Mouse (Mus musculus) liver, adult 2 months (tissue): ENCODE results near the gene Trpm6.

Source experiments
- CTCF ChIP-seq: fragments of 200-500 bp; IDR thresholded peaks from 2 replicates; pipeline ENCODE4 v1.5.1; 2011; ENCODE audit warnings: low read depth, low read length, control low read depth
- POLR2A ChIP-seq: fragments of 200-500 bp; IDR thresholded peaks from 2 replicates; pipeline ENCODE4 v1.6.1; 2011; ENCODE audit warnings: low read length, control low read depth; ENCODE audit not compliant: insufficient read depth; ENCODE audit errors: extremely low read depth

DNA sequence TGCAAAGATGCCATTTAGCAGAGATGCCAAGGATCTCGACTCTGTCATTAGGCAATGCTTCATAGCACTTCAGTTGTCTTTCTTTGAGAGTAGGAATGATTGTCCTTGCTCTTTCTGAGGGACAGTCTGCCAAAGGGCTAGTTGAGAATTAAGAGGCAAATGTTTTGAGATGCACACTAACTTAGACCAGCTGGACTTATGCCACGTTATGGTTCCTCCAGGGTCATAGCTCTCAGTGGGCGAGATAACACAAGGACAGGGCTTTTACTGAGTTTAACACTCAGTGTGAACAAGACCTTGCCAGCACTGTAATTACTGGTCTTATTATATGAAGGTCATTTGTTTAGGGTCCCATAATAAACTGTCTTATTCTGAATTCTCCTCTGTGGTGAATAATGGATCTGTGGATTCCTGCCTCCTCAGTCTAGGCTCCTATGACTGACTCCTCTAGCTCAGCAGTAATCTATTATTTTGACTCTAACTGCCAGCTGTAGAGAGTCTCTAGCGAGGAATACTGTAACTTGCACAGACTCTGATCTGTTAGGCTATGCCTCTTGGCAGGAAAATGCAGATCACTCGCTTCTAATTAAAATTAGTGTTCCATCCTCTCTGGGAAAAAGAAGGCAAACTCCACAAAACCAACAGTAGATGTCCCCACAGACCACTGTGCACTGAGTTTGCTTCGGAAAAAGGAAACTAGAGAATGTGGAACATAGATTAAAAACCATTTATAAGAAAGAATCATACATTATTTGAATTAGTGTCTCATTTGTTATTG, 123.2 kb downstream of the Trpm6 start:
- TF ChIP-seq CTCF (no peak), POLR2A (no peak)
